Mouse (Mus musculus) heart, adult 18-20 months (tissue): ENCODE results near the gene Diaph2. TPM values are rescaled to one million over a fixed set of nuclear protein-coding genes. Genes with fewer than 3 reads are reported as not detected.

ENCODE experiments used
- DNase-seq, 2 experiments: peaks; one replicate each; pipeline ENCODE4 v3.0.0; 2021 to 2022; ENCODE audit warnings: mixed read lengths in 1 of 2
- total RNA-seq, 2 experiments: library from RNA; stranded (reverse); gene quantifications; 2 replicates each; pipeline ENCODE4 v1.2.3; 2021

Diaph2 gene
- total RNA-seq, 2 experiments from 2014 or later = 11.8 to 12.5 TPM

- DNase-seq = no peak
Measured at GRCm38 (mm10) chrX:130287032-130287431, 537.5 kb downstream of the Diaph2 start.

- no peak for DNase-seq
Measured at GRCm38 (mm10) chrX:130289775-130290174, 540.2 kb downstream of the Diaph2 start.

GRCm38 (mm10) chrX:130350808-130351435 lies 601.4 kb downstream of the Diaph2 start:
- no peak for DNase-seq

GRCm38 (mm10) chrX:130351480-130351879 lies 601.9 kb downstream of the Diaph2 start:
- no peak for DNase-seq

- DNase-seq = no peak
Measured at GRCm38 (mm10) chrX:130393508-130394145, 644.1 kb downstream of the Diaph2 start.

GRCm38 (mm10) chrX:130403214-130403613 lies 653.7 kb downstream of the Diaph2 start:
- DNase-seq = peak; percentile 22 to 40

- DNase-seq = peak; percentile 32 to 53
Measured at GRCm38 (mm10) chrX:130407471-130407870, 657.9 kb downstream of the Diaph2 start.

GRCm38 (mm10) chrX:130408985-130409384 lies 659.4 kb downstream of the Diaph2 start:
- DNase-seq = peak; percentile 4 to 22

GRCm38 (mm10) chrX:130423134-130423533 lies 673.6 kb downstream of the Diaph2 start:
- DNase-seq = no peak

GRCm38 (mm10) chrX:130451822-130452487 lies 702.4 kb downstream of the Diaph2 start:
- DNase-seq = no peak

GRCm38 (mm10) chrX:130452488-130452823 lies 702.9 kb downstream of the Diaph2 start:
- DNase-seq = no peak

GRCm38 (mm10) chrX:130473133-130473532 lies 723.6 kb downstream of the Diaph2 start:
- DNase-seq = no peak

GRCm38 (mm10) chrX:130480877-130481276 lies 731.3 kb downstream of the Diaph2 start:
- no peak for DNase-seq

- no peak for DNase-seq
Measured at GRCm38 (mm10) chrX:130502680-130503464, 753.3 kb downstream of the Diaph2 start.

- no peak for DNase-seq
Measured at GRCm38 (mm10) chrX:130503465-130503860, 753.9 kb downstream of the Diaph2 start.

GRCm38 (mm10) chrX:130505626-130506025 lies 756.1 kb downstream of the Diaph2 start:
- DNase-seq = no peak
